Mouse (Mus musculus): ENCODE data around the gene Cx3cr1.
A peak's percentile ranks its signal among the peaks of the same experiment; 100 is the strongest.

Cx3cr1 gene

GRCm38 (mm10) chr9:119973281-119973680 lies 96.4 kb downstream of the Cx3cr1 start:
- DNase-seq = no peak

GRCm38 (mm10) chr9:119972582-119972981 lies 97.1 kb downstream of the Cx3cr1 start:
- DNase-seq = no peak

- no peak for DNase-seq
These were observed 97.5 kb downstream of the Cx3cr1 start for GRCm38 (mm10) chr9:119972166-119972565.

GRCm38 (mm10) chr9:119970763-119971656 lies 98.7 kb downstream of the Cx3cr1 start:
- DNase-seq = no peak

GRCm38 (mm10) chr9:119970221-119970620 lies 99.5 kb downstream of the Cx3cr1 start:
- DNase-seq = peak; percentile 78

GRCm38 (mm10) chr9:119969811-119970210 lies 99.9 kb downstream of the Cx3cr1 start:
- DNase-seq = no peak

GRCm38 (mm10) chr9:119966221-119966910 lies 103.3 kb downstream of the Cx3cr1 start:
- no peak for DNase-seq

GRCm38 (mm10) chr9:119965186-119965585 lies 104.5 kb downstream of the Cx3cr1 start:
- DNase-seq = no peak

- DNase-seq = peak; percentile 60
These were observed 105.5 kb downstream of the Cx3cr1 start for GRCm38 (mm10) chr9:119964206-119964605.

GRCm38 (mm10) chr9:119962987-119963667 lies 106.6 kb downstream of the Cx3cr1 start:
- peak; percentile 87 for DNase-seq

- no peak for DNase-seq
These were observed 107.5 kb downstream of the Cx3cr1 start for GRCm38 (mm10) chr9:119962216-119962615.

- DNase-seq = no peak
These were observed 110.8 kb downstream of the Cx3cr1 start for GRCm38 (mm10) chr9:119958835-119959234.

- no peak for DNase-seq
These were observed 118.3 kb downstream of the Cx3cr1 start for GRCm38 (mm10) chr9:119951388-119951787.

- DNase-seq = no peak
These were observed 119.2 kb downstream of the Cx3cr1 start for GRCm38 (mm10) chr9:119950434-119950833.

- no peak for DNase-seq
These were observed 120.9 kb downstream of the Cx3cr1 start for GRCm38 (mm10) chr9:119948804-119949203.

- peak; percentile 23 for DNase-seq
These were observed 124.3 kb downstream of the Cx3cr1 start for GRCm38 (mm10) chr9:119945173-119945900.

GRCm38 (mm10) chr9:119943326-119943725 lies 126.4 kb downstream of the Cx3cr1 start:
- no peak for DNase-seq

GRCm38 (mm10) chr9:119941861-119942260 lies 127.8 kb downstream of the Cx3cr1 start:
- DNase-seq = no peak

GRCm38 (mm10) chr9:119941407-119941806 lies 128.3 kb downstream of the Cx3cr1 start:
- DNase-seq = no peak

GRCm38 (mm10) chr9:119939646-119940045 lies 130.0 kb downstream of the Cx3cr1 start:
- DNase-seq = no peak

GRCm38 (mm10) chr9:119938496-119938895 lies 131.2 kb downstream of the Cx3cr1 start:
- DNase-seq = no peak

GRCm38 (mm10) chr9:119937005-119937773 lies 132.5 kb downstream of the Cx3cr1 start, which contains the start of the genes Gorasp1 and Ttc21a:
Gene Gorasp1 (minus strand): TSS chr9:119937565.
Gene Ttc21a (plus strand): TSS chr9:119937606.
- peak; percentile 97 for DNase-seq

Measured in lung, postnatal 14 days (tissue).